Mouse (Mus musculus) bone marrow, adult 2 months (tissue): ENCODE results near the gene Pus10.

Experiments used
- CTCF ChIP-seq: fragments of 200-500 bp; IDR thresholded peaks from 2 replicates; pipeline ENCODE4 v1.5.1; 2011; ENCODE audit warnings: low read length, control low read depth; ENCODE audit not compliant: control insufficient read depth, insufficient read depth
- POLR2A ChIP-seq: fragments of 200-500 bp; IDR thresholded peaks from 2 replicates; pipeline ENCODE4 v1.6.1; 2011; ENCODE audit warnings: low read depth, mild to moderate bottlenecking, control low read depth, low read length, borderline replicate concordance; ENCODE audit not compliant: control insufficient read depth

GRCm38 (mm10) chr11:23740895-23741294, 75.4 kb downstream of the Pus10 start:
- TF ChIP-seq POLR2A, result no peak
- TF ChIP-seq CTCF, result no peak
